Mouse (Mus musculus): Measurements from ENCODE around the gene Dennd1a.

- TF ChIP-seq CTCF (conservative IDR thresholded peaks at IDR 0.05; ENCODE audit: low read length) = no peak
- TF ChIP-seq NANOG (IDR thresholded peaks at IDR 0.05; ENCODE audit: borderline replicate concordance, low read length) = no peak
These were observed 491.2 kb downstream of the Dennd1a start for GRCm38 (mm10) chr2:37796021-37796420.
